In genomic region chr5:108659698-108660631, GRCm38 (mm10) we compare ENCODE assay signal across 8 mouse cellular contexts. TPM values are rescaled to one million over a fixed set of nuclear protein-coding genes. Genes with fewer than 3 reads are reported as not detected.
DNase-seq lines count a peak whose midpoint lies in the region; ATAC-seq and TF ChIP-seq lines count a peak whose summit lies in the region.

TSS of gene Idua (plus strand) at chr5:108660331.

- no peak for TF ChIP-seq POLR2A in thymus, adult 2 months (IDR thresholded peaks at IDR 0.05; ENCODE audit: control insufficient read depth, extremely low read depth, insufficient read depth, low read length, poor library complexity)
- TF ChIP-seq POLR2A in myocyte (IDR thresholded peaks at IDR 0.05; ENCODE audit: insufficient read length, low read depth) = no peak

- H3ac ChIP-seq in myocyte (ENCODE audit: control insufficient read depth, insufficient read length) = peak within 1 kb of the TSS; percentile 54

- no peak for TF ChIP-seq CTCF in thymus, adult 2 months (IDR thresholded peaks at IDR 0.05; ENCODE audit: borderline replicate concordance, control insufficient read depth, extremely low read depth, insufficient read depth, low read length, poor library complexity)

- no peaks in the 10 kb centered on the region for H3K27me3 ChIP-seq in thymus, adult 2 months (ENCODE audit: control insufficient read depth, insufficient read depth, low read length)
- H3K27me3 ChIP-seq in heart, embryonic 15.5 days = peaks cover 7% of the 10 kb centered on the region; the same call in 1 of the 2 replicates
- 0 out of 2 replicates have a peak, but pooled peaks cover 9% of the 10 kb centered on the region for H3K27me3 ChIP-seq in limb, embryonic 10.5 days (ENCODE audit: low read depth, poor library complexity, severe bottlenecking)
- H3K27me3 ChIP-seq in myocyte (ENCODE audit: control insufficient read depth, insufficient read depth, insufficient read length) = no peaks in the 10 kb centered on the region

- DNase-seq in adrenal gland, adult 18-20 months (ENCODE audit: low spot score in 2 of 2) = no peak
- DNase-seq in adrenal gland, adult (ENCODE audit: inconsistent age in 2 of 2, low spot score in 1 of 2) = no peak
- DNase-seq in thymus, adult 2 months = no peak
- no peak for DNase-seq in thymus, postnatal 4 days
- DNase-seq in limb, embryonic 10.5 days (ENCODE audit: low spot score) = no peak
- DNase-seq in ovary, postnatal 14 days (ENCODE audit: low spot score) = no peak

- H3K36me3 ChIP-seq in thymus, adult 2 months (ENCODE audit: control insufficient read depth, insufficient read depth, low read length) = peaks cover 1% of the 10 kb centered on the region; the same call in 1 of the 2 replicates
- H3K36me3 ChIP-seq in heart, embryonic 15.5 days = peaks cover 13% of the 10 kb centered on the region
- H3K36me3 ChIP-seq in limb, embryonic 10.5 days = peaks cover 31% of the 10 kb centered on the region
- H3K36me3 ChIP-seq in myocyte (ENCODE audit: control insufficient read depth, insufficient read depth) = no peaks in the 10 kb centered on the region

- WGBS in thymus, adult 2 months = 10% methylated on average over 24 of the region's 24 CpGs
- WGBS in heart, embryonic 15.5 days = 10% methylated on average over 24 of the region's 24 CpGs
- WGBS in limb, embryonic 10.5 days = 13% methylated on average over 24 of the region's 24 CpGs

- peak within 1 kb of the TSS; percentile 56 for H3K4me3 ChIP-seq in thymus, adult 2 months (ENCODE audit: control insufficient read depth, insufficient read depth, low read length)
- peak within 1 kb of the TSS; percentile 94 for H3K4me3 ChIP-seq in heart, embryonic 15.5 days
- H3K4me3 ChIP-seq in limb, embryonic 10.5 days = peak within 1 kb of the TSS; percentile 78
- H3K4me3 ChIP-seq in myocyte = peak within 1 kb of the TSS; percentile 61

- peaks cover 6% of the 10 kb centered on the region for H3K79me2 ChIP-seq in myocyte (ENCODE audit: control insufficient read depth, insufficient read depth)

- H3K27ac ChIP-seq in thymus, adult 2 months (ENCODE audit: control insufficient read depth, insufficient read depth, low read length) = no peak within 1 kb of the TSS
- H3K27ac ChIP-seq in heart, embryonic 15.5 days = peak within 1 kb of the TSS; percentile 47; the same call in 1 of the 2 replicates
- peak within 1 kb of the TSS; percentile 88 for H3K27ac ChIP-seq in limb, embryonic 10.5 days

- H3K9me3 ChIP-seq in heart, embryonic 15.5 days (replicated peaks) = no peaks in the 10 kb centered on the region
- H3K9me3 ChIP-seq in limb, embryonic 10.5 days (replicated peaks) = no peaks in the 10 kb centered on the region

- H3K9ac ChIP-seq in heart, embryonic 15.5 days = peak within 1 kb of the TSS; percentile 97

- peak; percentile 48 for ATAC-seq in heart, embryonic 15.5 days (replicated peaks; ENCODE audit: insufficient number of reproducible peaks, insufficient read depth, low FRiP score, low read depth)

- H3K4me1 ChIP-seq in thymus, adult 2 months (replicated peaks; ENCODE audit: control insufficient read depth, insufficient read depth, low read length) = peaks cover 9% of the 10 kb centered on the region
- H3K4me1 ChIP-seq in heart, embryonic 15.5 days (replicated peaks) = peaks cover 13% of the 10 kb centered on the region
- H3K4me1 ChIP-seq in limb, embryonic 10.5 days = peaks cover 18% of the 10 kb centered on the region

- peak within 1 kb of the TSS; percentile 89 for H3K4me2 ChIP-seq in heart, embryonic 15.5 days
- peak within 1 kb of the TSS; percentile 96 for H3K4me2 ChIP-seq in myocyte (ENCODE audit: low read depth)

TF ChIP-seq in myocyte, 11 proteins besides CTCF, POLR2A, EP300 and RAD21:
- TF ChIP-seq TCF12 (IDR thresholded peaks at IDR 0.05; ENCODE audit: insufficient read depth, poor library complexity, severe bottlenecking) (no peak), MYOG (IDR thresholded peaks at IDR 0.05; ENCODE audit: control insufficient read depth in 1 of 3, insufficient read depth in 1 of 3, insufficient read length in 2 of 3, low read depth in 2 of 3) (no peak), MAX (IDR thresholded peaks at IDR 0.05; ENCODE audit: low read depth) (no peak), CEBPB (IDR thresholded peaks at IDR 0.05; ENCODE audit: insufficient read depth, poor library complexity, severe bottlenecking) (no peak), E2F4 (IDR thresholded peaks at IDR 0.05; ENCODE audit: insufficient read depth) (no peak), POLR2AphosphoS2 (IDR thresholded peaks at IDR 0.05; ENCODE audit: insufficient read length, low read depth) (no peak), TCF3 (IDR thresholded peaks at IDR 0.05; ENCODE audit: insufficient read length, low read depth) (no peak)
TF ChIP-seq in myocyte: peak in this region for 0.

RNA-seq across cellular contexts. Expression of gene Idua, which starts in this region (rescaled TPM):
- 10 to 100 TPM; 14.3 to 14.8 TPM for total RNA-seq in adrenal gland, adult 18-20 months (2021)
- 34.6 and 35.4 TPM in 2 replicates for polyA plus RNA-seq in thymus, adult 2 months (2012; rRNA removed)
- polyA plus RNA-seq in heart, embryonic 15.5 days (2015; fragmentation: Nextera tagmentation; extraction: Ambion mirVana) = 13.9 and 15.2 TPM in 2 replicates
- 9.6 and 11.8 TPM in 2 replicates for polyA plus RNA-seq in limb, embryonic 10.5 days (2016; fragmentation: Nextera tagmentation; extraction: Ambion mirVana)
- 4.3 TPM for polyA plus RNA-seq in myocyte (2012; fragmentation: generic; extraction: Trizol)
